In the genomic region with DNA sequence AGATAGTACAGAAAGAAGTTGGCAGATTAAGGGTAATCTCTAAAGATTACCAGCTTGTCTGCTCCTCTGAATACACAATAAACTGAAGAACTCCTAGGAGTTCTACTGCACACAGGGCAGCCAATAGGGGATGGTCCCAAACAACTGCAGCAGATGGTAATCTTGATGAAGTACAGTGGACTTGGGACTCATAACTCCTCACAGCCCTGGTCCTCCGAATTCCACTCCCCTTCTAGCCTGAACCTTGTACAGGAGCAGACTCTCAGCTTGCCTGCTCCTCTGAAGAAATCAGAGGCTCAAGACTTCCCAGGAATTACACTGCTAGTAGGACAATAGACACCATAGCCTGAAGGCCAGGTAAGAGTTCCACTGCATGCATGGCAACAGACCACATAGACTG, we compare ENCODE assay signal across 49 mouse cellular contexts. TPM values are rescaled to one million over a fixed set of nuclear protein-coding genes. Genes with fewer than 3 reads are reported as not detected.
"Had no signal": no experiment of that assay in that cellular context is flagged by ENCODE, and none has a peak within 500 bp of the region (broad histone marks: within the 10 kb centered on the region; RNA-seq: fewer than 3 reads in every experiment).

No protein-coding gene starts in this region.

- H3K36me3 ChIP-seq: heart, embryonic 10.5 days; heart, embryonic 13.5 days; heart, embryonic 15.5 days; hindbrain, embryonic 10.5 days; hindbrain, embryonic 12.5 days; hindbrain, embryonic 13.5 days; hindbrain, embryonic 15.5 days; kidney, embryonic 15.5 days had no signal

- H3K4me3 ChIP-seq: heart, embryonic 10.5 days; heart, embryonic 13.5 days; heart, embryonic 15.5 days; hindbrain, embryonic 10.5 days; hindbrain, embryonic 12.5 days; hindbrain, embryonic 13.5 days; hindbrain, embryonic 15.5 days; kidney, embryonic 15.5 days; layer of hippocampus, adult 2 months; left cerebral cortex, adult 2 months had no signal

- H3K27me3 ChIP-seq: heart, embryonic 13.5 days; heart, embryonic 15.5 days; hindbrain, embryonic 12.5 days; hindbrain, embryonic 13.5 days; hindbrain, embryonic 15.5 days; kidney, embryonic 15.5 days had no signal

- H3K4me2 ChIP-seq: heart, embryonic 11.5 days; heart, embryonic 13.5 days; heart, embryonic 15.5 days; hindbrain, embryonic 12.5 days; hindbrain, embryonic 13.5 days; hindbrain, embryonic 14.5 days; hindbrain, embryonic 15.5 days; kidney, embryonic 15.5 days had no signal

- H3K9ac ChIP-seq: heart, embryonic 13.5 days; heart, embryonic 15.5 days; hindbrain, embryonic 12.5 days; hindbrain, embryonic 13.5 days; hindbrain, embryonic 14.5 days; hindbrain, embryonic 15.5 days; kidney, embryonic 15.5 days had no signal

- H3K4me1 ChIP-seq: heart, embryonic 10.5 days; heart, embryonic 13.5 days; heart, embryonic 15.5 days; hindbrain, embryonic 10.5 days; hindbrain, embryonic 12.5 days; hindbrain, embryonic 13.5 days; hindbrain, embryonic 15.5 days; kidney, embryonic 15.5 days had no signal

- H3K9me3 ChIP-seq: heart, embryonic 10.5 days; heart, embryonic 13.5 days; heart, embryonic 15.5 days; hindbrain, embryonic 10.5 days; hindbrain, embryonic 12.5 days; hindbrain, embryonic 13.5 days; hindbrain, embryonic 15.5 days; kidney, embryonic 15.5 days had no signal

- ATAC-seq: hindbrain, embryonic 16.5 days; hindbrain, postnatal 0 days; inflammation-experienced regulatory T-cells, adult 6 months had no signal

- H3K27ac ChIP-seq: heart, embryonic 10.5 days; heart, embryonic 13.5 days; heart, embryonic 15.5 days; hindbrain, embryonic 10.5 days; hindbrain, embryonic 12.5 days; hindbrain, embryonic 13.5 days; hindbrain, embryonic 14.5 days; hindbrain, embryonic 15.5 days; hindbrain, postnatal 0 days; kidney, embryonic 15.5 days; kidney, postnatal 0 days; layer of hippocampus, adult 2 months; left cerebral cortex, adult 2 months had no signal

- DNase-seq: heart, postnatal 10 days; heart, postnatal 14 days; heart, postnatal 36 days; heart, postnatal 4 days; kidney, adult 11 months; kidney, adult 18-20 months; kidney, adult 2 months; kidney, adult 8-10 months; kidney, adult 9 months; kidney, postnatal 10 days; kidney, postnatal 14 days; kidney, postnatal 25 days; kidney, postnatal 36 days; kidney, postnatal 4 days; layer of hippocampus, adult 9-11 months; layer of hippocampus, postnatal 36 days had no signal

RNA-seq across cellular contexts. Expression of gene Cyp2c69, which starts 20.5 kb away (rescaled TPM):
- total RNA-seq: heart, adult 8-10 months; heart, postnatal 10 days; heart, postnatal 14 days; heart, postnatal 25 days; heart, postnatal 36 days; heart, postnatal 4 days; hematopoietic stem cell, adult 5-6 weeks; hindbrain, postnatal 0 days; layer of hippocampus, adult 18-20 months; layer of hippocampus, adult 2 months; layer of hippocampus, adult 8-10 months; layer of hippocampus, postnatal 10 days; layer of hippocampus, postnatal 14 days; layer of hippocampus, postnatal 25 days; layer of hippocampus, postnatal 36 days; left cerebral cortex, adult 18-20 months; left cerebral cortex, adult 2 months; left cerebral cortex, adult 8-10 months had no signal
- polyA plus RNA-seq: heart, embryonic 10.5 days; heart, embryonic 11.5 days; heart, embryonic 13.5 days; heart, embryonic 14.5 days; heart, embryonic 15.5 days; heart, embryonic 16.5 days; heart, postnatal 0 days; hindbrain, embryonic 10.5 days; hindbrain, embryonic 11.5 days; hindbrain, embryonic 12.5 days; hindbrain, embryonic 13.5 days; hindbrain, embryonic 14.5 days; hindbrain, embryonic 15.5 days; hindbrain, embryonic 16.5 days; hindbrain, postnatal 0 days; inflammation-experienced regulatory T-cells, adult 6 months; intestine, embryonic 14.5 days; kidney, embryonic 14.5 days; kidney, embryonic 15.5 days; kidney, embryonic 16.5 days; kidney, postnatal 0 days had no signal

RNA-seq across cellular contexts. Expression of gene Cyp2c40, which starts 53.5 kb away (rescaled TPM):
- total RNA-seq: heart, adult 8-10 months; heart, postnatal 10 days; heart, postnatal 14 days; heart, postnatal 25 days; heart, postnatal 36 days; heart, postnatal 4 days; hematopoietic stem cell, adult 5-6 weeks; hindbrain, postnatal 0 days; layer of hippocampus, adult 18-20 months; layer of hippocampus, adult 2 months; layer of hippocampus, adult 8-10 months; layer of hippocampus, postnatal 10 days; layer of hippocampus, postnatal 14 days; layer of hippocampus, postnatal 25 days; layer of hippocampus, postnatal 36 days; left cerebral cortex, adult 18-20 months; left cerebral cortex, adult 2 months; left cerebral cortex, adult 8-10 months had no signal
- polyA plus RNA-seq: heart, embryonic 10.5 days; heart, embryonic 11.5 days; heart, embryonic 13.5 days; heart, embryonic 14.5 days; heart, embryonic 15.5 days; heart, embryonic 16.5 days; heart, postnatal 0 days; hindbrain, embryonic 10.5 days; hindbrain, embryonic 11.5 days; hindbrain, embryonic 12.5 days; hindbrain, embryonic 13.5 days; hindbrain, embryonic 14.5 days; hindbrain, embryonic 15.5 days; hindbrain, embryonic 16.5 days; hindbrain, postnatal 0 days; inflammation-experienced regulatory T-cells, adult 6 months; intestine, embryonic 14.5 days; kidney, adult 2 months; kidney, embryonic 14.5 days; kidney, embryonic 15.5 days; kidney, embryonic 16.5 days; kidney, postnatal 0 days had no signal
